In genomic region chr14:79390265-79390926, GRCm38 (mm10) we compare ENCODE assay signal across 7 mouse cellular contexts. TPM values are rescaled to one million over a fixed set of nuclear protein-coding genes. Genes with fewer than 3 reads are reported as not detected.
DNase-seq lines count a peak whose midpoint lies in the region; ATAC-seq lines count a peak whose summit lies in the region.

Gene Naa16 (minus strand): TSS chr14:79390778.

- WGBS in limb, embryonic 10.5 days, result under 1% methylated on average over 71 of the region's 71 CpGs
- under 1% methylated on average over 69 of the region's 71 CpGs for WGBS in midbrain, embryonic 13.5 days

- DNase-seq in adrenal gland, adult 8-10 months, result peak; percentile 89
- peak; percentile 98 for DNase-seq in embryo, embryonic 9.5 days (ENCODE audit: extremely low spot score)
- DNase-seq in kidney, adult 11 months, result peak; percentile 91
- peak; percentile 99 for DNase-seq in limb, embryonic 10.5 days (ENCODE audit: low spot score)
- peak; percentile 98 for DNase-seq in spleen, adult 12 weeks (ENCODE audit: low spot score)

- peak within 1 kb of the TSS; percentile 78 for H3K9ac ChIP-seq in midbrain, embryonic 13.5 days (replicated peaks)

- no peaks in the 10 kb centered on the region for H3K9me3 ChIP-seq in limb, embryonic 10.5 days (replicated peaks)
- H3K9me3 ChIP-seq in midbrain, embryonic 13.5 days, result no peaks in the 10 kb centered on the region

- peak within 1 kb of the TSS; percentile 97 for H3K27ac ChIP-seq in limb, embryonic 10.5 days
- H3K27ac ChIP-seq in midbrain, embryonic 13.5 days, result peak within 1 kb of the TSS; percentile 95

- peak within 1 kb of the TSS; percentile 83 for H3K4me3 ChIP-seq in limb, embryonic 10.5 days
- peak within 1 kb of the TSS; percentile 70 for H3K4me3 ChIP-seq in midbrain, embryonic 13.5 days (replicated peaks)

- H3K27me3 ChIP-seq in limb, embryonic 10.5 days (ENCODE audit: low read depth, poor library complexity, severe bottlenecking), result no peaks in the 10 kb centered on the region
- H3K27me3 ChIP-seq in midbrain, embryonic 13.5 days, result no peaks in the 10 kb centered on the region

- H3K4me2 ChIP-seq in midbrain, embryonic 13.5 days (replicated peaks), result peak within 1 kb of the TSS; percentile 60

- H3K36me3 ChIP-seq in limb, embryonic 10.5 days, result peaks cover 22% of the 10 kb centered on the region
- H3K36me3 ChIP-seq in midbrain, embryonic 13.5 days, result 0 out of 2 replicates have a peak, but pooled peaks cover 4% of the 10 kb centered on the region

- ATAC-seq in granulocyte monocyte progenitor cell, adult 5-6 weeks (replicated peaks; ENCODE audit: poor library complexity, severe bottlenecking), result peak; percentile 84
- peak; percentile 98 for ATAC-seq in midbrain, embryonic 13.5 days

- H3K4me1 ChIP-seq in limb, embryonic 10.5 days, result peaks cover 5% of the 10 kb centered on the region; the same call in 1 of the 2 replicates
- peaks cover 14% of the 10 kb centered on the region for H3K4me1 ChIP-seq in midbrain, embryonic 13.5 days (replicated peaks)

RNA-seq across cellular contexts. Expression of gene Naa16, which starts in this region (rescaled TPM):
- 10 to 100 TPM; 15.8 to 26.3 (median 20.1) TPM for total RNA-seq in adrenal gland, adult 8-10 months (2022)
- total RNA-seq in granulocyte monocyte progenitor cell, adult 5-6 weeks (2014; fragmentation: Nextera tagmentation), result 51.5 and 55.2 TPM in 2 replicates
- 47.0 and 47.3 TPM in 2 replicates for total RNA-seq in granulocyte monocyte progenitor cell, adult 5-6 weeks (2017)
- 48.8 and 52.6 TPM in 2 replicates for polyA plus RNA-seq in limb, embryonic 10.5 days (2016; fragmentation: Nextera tagmentation; extraction: Ambion mirVana)
- polyA plus RNA-seq in midbrain, embryonic 13.5 days (2015; fragmentation: Nextera tagmentation; extraction: Ambion mirVana), result 26.2 and 30.0 TPM in 2 replicates

Comparison
In these comparisons a context has a peak if more than half of its experiments do, and no peak if none do; other contexts are left out.
1. Peak in every context shown above with its lines: DNase-seq, ATAC-seq, H3K4me3 ChIP-seq and H3K27ac ChIP-seq.